Mouse (Mus musculus) R1 (cell line): ENCODE measurements at regions not wholly inside any gene's neighbourhood (a gene's known extent, or its start where the extent isn't known, plus 50 kb on each side); places are given as distances from the start of the nearest gene placed in this dataset.
"Not testable (repeated sequence)": the region's sequence is repeated elsewhere in the genome, so short reads cannot be mapped to it uniquely, and the experiment has no call there.

Experiments
- DNase-seq: peaks from one replicate; pipeline ENCODE4 v3.0.0-alpha.2; 2018; ENCODE audit warnings: low read depth, low spot score

DNA sequence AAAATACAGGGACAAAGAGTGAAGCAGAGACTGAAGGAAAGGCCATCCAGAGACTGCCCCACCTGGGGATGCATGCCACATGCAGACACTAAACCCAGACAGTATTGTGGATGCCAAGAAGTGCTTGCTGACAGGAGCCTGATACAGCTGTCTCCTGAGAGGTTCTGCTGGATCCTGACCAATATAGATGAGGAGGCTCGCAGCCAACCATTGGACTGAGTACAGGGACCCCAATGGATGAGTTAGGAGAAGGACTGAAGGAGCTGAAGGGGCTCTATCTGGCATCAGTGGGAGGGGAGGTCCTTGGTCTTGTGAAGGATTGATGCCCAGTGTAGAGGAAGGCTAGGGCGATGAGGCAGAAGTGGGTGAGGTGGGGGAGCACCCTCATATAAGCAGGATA lies 514.4 kb downstream of the Gja1 start:
- not testable (repeated sequence) for DNase-seq

DNA sequence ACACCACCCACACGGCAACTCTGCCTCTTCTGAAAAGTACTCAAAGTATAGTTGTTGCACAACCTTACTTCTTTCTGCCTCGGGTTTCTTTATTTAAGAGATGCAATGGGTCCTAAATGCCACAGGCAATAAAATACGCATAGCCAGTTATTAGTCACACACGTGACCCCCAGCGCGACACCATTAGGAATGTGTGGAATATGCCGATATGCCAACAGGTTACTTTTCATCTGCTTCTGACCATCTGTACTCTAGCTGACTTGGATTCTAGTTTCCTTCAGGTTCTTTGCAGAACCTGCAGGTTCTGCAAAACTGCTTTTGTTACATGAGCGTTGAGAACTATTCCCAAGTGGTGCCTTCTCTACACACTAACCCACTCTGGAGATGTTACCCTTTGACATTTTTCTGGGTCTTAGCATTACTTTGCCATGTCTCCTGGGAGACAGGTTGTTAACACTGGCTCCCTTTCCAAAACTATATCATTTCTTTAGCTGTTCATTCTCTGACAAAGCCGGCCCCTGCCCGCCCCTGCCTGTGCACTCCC lies 515.6 kb downstream of the Gja1 start:
- no peak for DNase-seq

DNA sequence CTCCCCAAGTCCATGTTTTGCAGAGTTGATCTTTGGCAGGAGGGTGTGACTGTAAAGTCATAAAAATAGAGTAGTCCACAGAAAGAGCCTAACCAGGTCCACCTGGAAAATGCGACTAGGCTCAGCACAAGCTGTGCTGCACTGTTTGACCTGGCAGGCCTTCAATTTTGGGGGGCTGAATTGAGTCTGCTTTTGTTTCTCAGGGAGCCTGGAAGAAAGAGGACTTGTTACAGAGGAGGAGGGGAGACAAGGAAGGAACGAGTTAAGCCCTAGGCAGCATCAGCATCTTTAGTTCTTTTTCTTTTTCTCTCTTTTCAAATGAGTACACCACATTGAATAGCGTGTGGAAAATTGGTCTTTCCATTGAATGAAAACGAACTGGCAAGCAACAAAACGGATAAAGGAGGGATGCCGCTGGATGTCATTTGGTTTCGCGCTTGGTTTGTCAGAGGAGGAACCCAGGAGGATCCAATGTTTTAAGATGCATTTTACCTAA lies 516.1 kb downstream of the Gja1 start:
- DNase-seq: no peak

DNA sequence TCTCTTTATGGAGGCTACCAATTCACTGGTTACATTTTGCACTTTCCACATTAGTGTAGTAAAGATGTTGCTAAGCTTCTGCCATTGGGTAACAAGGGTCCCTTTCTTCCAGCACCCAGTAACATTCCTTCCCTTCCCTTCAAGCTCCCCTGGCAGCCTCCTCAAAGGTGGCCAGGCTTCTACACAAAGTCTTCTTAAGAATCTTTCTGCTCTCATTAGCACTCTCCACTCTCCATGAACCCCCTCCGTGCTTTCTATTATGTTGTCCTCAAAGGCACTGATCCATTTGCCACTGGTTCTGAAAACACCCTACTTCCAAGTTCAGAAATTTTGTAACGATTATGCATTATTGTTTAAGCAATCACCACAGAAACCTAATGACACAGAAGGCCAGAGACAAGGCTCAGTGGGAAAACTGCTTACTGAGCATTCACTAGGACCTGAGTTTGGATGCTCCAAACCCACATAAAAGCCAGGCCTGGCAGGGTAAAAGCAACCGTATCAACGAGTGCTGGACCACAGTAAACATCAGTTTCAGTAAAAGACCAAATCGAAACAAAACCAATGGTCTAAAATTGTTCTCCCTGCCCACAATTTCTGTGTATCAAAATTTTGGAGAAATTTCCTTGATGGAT lies 522.6 kb downstream of the Gja1 start:
- no peak for DNase-seq

DNA sequence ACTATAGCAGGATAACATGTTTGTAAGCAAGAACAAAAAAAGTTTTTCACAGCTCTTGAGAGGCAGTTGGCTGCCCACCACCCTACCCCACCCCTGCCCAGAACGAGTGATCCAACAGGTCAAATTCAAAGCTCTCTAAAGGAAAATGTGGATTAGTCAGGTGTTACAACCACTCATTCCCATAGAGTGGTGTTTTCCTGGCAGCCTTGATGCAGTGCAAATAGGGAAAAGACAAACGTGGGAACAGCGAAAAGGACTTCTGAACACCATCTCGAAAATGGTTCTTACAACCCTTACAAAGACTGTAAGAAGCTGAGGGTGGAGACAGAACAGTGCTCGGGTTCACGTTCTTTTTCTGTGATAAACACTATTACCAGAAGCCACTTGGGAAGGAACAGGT lies 523.8 kb downstream of the Gja1 start:
- no peak for DNase-seq

DNA sequence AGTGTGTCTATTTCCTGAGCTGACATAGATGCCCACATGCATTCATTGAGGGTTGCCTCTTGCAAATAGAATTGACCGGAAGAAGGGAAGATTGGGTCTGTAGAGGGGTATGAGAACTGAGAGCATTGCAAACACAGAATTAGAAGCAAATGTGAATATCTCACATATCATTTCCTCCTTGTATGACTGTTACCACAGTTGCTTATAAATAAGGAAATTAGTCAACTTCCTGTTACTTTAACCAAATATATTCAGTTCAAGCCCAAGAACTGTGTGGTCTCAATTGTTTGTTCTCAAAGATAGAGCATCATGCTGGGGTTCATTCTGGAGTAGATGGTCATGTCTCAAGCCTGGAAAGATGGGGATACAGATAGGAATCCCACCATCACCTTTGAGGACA lies 535.6 kb downstream of the Gja1 start:
- DNase-seq: no peak

DNA sequence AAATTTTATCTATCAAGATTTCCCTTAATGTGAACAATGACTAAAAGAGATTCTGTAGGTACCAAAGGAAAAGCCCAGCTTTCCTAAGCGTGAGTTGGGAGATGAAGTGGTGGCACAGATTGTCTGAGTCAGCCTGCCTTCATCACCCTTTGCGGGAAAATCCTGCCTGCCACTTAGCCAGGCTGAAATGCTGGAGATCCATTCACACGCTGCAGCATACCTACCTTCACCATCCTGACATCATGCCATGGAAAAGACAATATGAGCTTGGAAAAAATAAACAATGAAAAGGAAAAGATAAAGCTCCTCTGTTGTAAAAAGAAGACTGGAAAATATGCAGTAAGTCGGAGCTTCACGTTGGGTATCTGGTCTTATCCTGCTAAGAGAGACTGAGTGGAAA lies 537.0 kb downstream of the Gja1 start:
- DNase-seq: no peak

DNA sequence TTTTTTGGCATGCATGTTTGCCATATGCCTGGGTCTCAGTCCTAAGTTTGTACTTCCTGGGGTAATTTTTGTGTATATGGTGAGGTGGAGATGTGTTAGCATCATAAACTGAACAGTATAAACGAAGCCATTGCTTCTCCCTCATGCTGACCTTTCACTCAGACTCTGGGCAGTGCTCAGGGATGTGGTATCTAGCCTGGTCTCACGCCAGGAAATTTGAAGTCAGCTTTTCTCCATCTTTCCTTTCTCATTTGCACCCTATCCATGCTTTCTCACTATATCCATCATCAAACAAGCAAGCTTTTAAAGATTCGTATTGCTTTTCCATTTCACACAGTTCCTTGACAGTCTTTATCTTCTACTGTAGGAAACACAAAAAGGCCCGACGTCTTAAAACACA lies 541.3 kb downstream of the Gja1 start:
- DNase-seq: no peak

DNA sequence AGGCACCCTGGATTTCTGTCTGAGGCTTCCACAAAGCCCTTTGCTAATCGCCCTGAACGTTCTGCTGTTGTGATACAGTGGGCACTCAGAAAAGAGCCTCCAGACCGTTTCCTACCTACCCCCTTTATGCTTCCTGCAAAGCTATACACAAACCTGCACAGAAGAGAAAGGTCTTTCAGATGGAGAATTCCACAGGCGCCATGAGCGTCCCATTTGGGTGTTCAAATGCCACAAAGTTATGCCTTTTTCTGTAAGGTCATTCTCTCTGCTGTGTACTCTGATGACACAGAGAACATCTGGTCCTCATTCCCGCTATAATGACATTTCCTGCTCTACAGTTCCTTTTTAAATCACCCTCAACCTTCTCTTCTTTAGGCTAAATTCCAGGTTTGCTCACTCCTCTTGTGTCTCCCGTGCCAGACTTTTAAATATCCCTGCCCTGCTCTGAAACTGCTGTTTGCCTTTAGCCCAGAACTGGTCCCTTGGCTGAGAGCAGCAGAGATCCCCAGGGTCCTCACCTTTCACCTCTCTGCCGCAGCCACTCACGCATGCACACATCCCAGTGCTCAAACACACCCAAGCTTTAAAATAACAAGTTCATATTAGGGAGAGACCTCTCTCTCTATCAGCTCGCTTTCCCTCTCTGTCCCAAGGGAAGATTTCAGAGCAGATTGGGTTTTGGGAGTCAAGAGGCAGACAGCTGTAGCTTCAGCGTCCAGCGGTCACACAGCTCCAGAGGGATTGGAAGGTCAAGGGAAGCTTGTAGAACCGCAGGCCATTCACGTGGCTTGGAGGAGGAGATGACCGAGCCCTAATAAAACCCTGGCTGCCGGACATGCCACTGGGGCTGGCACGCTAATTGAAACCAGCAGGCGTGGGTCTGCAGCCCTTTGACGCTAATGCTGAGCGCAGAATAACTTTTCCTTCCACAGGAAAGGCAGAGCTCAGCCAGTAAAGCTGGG lies 543.9 kb downstream of the Gja1 start:
- no peak for DNase-seq

DNA sequence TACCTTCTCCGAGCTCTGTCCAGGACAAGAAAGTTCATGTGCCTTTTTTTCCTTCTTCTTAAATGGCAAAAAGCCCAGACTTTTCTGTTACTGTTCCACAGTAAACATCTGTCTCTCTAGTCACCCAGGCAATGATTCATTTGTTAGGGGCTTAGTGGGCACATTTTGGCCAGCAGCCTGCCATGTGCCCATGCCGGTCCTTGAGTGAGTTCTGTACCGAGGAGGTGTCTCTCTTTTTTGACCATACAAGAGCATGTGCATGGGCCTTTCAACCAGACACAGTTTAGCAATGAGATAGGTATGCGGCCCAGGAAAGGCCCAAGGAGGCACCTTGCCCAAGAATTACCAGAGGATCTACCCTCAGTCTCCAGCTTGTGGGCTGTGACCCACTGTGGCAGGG lies 551.0 kb upstream of the Hsf2 start:
- DNase-seq: no peak

DNA sequence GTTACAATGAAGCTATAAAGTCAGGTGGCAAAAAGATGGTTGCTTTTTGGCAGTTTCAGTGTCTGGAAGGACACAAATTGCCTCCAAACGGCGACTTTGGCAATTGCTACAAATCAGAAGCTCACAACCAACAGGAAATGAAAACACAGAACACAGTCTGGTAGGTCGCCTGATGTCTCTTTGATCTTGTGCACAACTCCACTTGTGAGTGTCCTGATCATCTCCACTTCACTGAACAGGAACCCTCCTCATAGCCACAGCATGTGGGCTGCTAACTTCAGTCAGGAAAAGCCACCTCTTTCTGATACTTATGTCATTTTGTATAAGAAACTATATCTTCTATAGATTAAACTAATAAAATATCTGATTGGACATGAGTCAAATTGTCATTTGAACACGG lies 544.2 kb upstream of the Hsf2 start:
- no peak for DNase-seq

DNA sequence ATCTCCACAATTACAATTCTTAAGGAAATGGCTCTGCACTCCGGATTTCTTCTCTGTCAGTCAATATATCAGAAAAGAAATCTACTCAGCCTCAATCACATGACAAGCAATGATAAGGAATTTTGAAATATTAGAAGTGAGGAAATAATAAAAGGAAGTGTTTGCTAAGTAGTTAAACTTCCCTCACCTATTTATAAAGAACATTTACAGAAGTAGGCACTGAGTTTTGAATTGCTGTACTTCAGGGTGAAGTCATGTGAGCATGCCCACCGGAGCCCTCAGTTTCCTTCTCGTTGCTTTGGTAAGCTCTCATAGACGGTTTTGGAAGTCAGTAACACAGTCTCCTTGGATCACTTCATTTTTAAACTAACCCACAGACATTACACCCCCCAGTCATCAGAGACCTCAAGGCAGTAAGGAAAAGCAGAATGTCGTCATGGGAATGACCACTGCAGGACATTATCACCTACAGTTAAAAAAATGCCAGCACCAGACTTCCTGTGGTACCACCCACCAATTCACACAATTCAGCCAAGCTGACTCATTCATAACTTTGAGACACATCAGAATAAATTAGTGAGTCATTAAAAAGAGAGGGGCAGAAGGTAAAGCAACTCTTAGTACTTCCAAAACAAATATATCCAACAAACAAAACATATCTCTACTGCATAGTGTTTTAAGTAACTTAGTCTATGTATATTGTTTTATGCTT lies 541.6 kb upstream of the Hsf2 start:
- no peak for DNase-seq

DNA sequence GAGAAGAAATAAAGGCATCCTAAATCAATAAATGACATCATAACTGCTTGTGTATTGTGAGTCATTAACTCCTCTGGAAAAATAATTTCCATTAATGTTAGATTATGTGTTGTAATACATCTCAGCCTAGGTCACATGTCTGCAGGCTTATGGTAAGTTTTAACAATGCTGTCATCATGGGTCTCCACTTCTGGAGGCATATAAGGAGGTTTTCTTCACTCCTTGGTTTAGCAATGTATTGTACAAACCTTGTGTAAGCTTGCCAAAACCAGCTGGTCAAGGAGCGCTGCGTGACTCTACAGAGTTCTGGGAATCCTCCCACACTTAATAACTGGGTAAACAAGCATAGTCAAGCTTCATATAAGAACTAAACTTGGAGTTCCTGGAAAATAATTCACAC lies 529.5 kb upstream of the Hsf2 start:
- no peak for DNase-seq

DNA sequence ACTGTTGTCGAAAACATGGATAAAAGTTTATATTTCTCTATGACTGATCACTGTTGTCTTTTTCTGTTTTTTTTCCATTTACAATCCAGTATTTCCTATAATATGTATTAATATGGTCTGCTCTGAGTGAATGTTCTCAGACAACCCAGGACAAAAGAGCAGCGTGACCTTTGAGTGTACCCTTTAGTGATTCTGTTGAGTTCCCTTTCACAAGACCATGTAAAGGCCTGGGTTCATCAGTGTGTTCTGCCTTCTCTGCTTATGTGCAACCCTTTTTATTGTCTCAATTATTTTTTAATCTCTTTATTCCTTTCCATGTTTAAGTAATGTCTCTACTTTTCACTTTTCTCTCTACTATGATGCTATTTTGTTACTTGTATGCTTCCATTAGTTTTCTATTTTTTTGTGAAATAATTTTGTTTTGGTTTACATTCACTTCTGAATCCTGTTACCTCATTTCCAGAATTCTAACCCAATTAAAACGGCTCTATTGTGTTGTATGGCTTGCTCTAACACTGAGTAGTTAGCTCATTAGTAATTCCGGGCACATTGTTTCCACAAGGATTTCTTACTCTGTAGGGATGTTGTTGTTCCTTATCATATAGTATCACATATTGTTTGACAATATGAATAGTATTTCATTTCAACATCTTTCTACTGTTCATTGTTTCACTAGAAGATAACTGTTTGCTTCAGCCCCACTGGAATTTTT lies 523.9 kb upstream of the Hsf2 start:
- no peak for DNase-seq

DNA sequence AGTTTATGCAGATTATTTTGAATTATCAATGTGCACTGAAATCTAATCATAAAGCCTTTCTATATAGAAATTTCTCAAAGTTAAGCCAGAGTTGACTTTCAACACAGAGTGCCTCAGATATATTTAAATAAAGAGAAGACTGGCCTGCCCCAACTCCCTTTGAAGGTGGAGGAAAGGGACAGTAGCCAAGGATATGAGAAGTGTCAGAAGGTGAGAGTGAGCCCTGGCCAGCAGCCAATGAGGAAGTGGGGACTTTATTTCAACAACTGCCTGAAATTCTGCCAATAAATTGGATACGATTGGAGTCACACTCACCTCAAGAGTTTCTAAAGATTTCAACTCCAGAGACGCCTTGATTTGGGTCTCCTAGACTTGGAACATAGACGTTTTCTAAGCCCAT lies 523.0 kb upstream of the Hsf2 start:
- DNase-seq: no peak

DNA sequence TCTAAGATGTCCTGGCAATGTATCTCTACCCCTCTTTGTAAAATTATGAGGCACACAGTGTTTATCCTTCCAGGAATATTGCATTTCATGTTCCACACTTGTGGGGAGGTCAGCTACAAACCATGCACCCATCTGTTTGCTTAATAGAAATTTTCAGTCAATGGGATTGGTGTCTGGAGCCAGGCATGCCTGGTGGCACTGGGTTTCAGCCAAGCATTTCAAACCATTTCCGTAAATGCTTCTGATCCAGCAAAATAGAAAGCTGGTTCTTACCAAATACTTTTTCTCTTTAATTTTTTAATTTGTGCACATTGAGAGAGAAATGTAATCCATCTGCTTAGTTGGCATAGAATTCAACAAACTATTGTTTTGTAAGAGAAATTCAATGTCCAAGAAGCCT lies 517.3 kb upstream of the Hsf2 start:
- no peak for DNase-seq

DNA sequence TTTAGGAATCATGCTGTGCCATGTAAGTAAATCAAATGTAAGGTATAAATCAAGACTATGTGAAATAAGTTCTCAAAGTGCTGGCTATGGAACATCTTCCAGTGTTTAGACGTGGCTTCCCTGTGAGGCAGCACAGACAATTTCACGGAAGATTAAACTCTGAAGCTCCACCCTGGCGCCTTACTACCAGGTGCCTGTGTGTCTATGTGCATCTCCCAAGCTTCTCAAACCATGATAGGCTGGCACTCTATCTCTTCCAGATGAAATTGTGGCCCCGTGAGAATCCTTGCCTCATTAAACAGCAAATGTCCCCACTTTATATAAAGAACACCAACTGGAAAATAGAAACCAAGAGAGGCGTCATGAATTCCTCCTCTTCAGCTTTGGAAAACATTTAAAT lies 511.4 kb upstream of the Hsf2 start:
- no peak for DNase-seq

DNA sequence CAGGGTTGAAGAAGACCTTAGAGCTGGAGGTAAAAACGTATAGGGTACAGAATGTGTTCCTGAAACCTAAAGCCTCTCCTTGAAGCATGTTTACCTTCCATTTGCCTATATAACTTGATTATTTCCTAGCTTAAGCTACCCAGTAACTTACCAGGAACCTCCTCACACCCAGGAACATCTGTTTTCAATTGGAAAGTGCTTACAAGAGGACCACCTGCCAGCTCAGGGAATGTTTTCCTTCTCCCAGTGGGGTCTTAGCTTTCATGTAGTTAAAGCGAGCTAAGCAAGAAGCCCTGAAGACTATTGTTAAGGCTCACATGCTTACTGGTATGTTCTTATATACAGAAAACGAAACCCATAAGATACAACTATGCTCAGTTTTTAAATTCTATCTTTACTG lies 506.6 kb upstream of the Hsf2 start:
- DNase-seq: no peak

DNA sequence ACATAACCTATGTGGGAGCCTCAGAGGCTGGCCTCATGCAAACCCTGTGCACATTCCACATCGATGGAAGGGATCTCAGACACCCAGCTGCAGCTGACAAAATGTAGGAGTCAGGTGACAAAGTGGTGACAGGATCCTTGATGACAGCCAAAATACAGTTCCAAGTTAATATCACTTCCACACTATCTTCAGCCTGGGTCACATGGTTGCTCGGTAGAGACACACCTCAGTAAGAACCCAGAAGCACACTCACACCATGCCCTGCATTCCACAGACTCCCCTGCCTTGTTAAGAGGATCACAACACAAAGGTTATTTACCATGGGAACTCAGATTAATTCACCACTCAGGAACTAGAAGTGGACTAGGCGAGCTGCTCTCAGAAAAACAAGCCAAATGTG lies 505.4 kb upstream of the Hsf2 start:
- DNase-seq: no peak

DNA sequence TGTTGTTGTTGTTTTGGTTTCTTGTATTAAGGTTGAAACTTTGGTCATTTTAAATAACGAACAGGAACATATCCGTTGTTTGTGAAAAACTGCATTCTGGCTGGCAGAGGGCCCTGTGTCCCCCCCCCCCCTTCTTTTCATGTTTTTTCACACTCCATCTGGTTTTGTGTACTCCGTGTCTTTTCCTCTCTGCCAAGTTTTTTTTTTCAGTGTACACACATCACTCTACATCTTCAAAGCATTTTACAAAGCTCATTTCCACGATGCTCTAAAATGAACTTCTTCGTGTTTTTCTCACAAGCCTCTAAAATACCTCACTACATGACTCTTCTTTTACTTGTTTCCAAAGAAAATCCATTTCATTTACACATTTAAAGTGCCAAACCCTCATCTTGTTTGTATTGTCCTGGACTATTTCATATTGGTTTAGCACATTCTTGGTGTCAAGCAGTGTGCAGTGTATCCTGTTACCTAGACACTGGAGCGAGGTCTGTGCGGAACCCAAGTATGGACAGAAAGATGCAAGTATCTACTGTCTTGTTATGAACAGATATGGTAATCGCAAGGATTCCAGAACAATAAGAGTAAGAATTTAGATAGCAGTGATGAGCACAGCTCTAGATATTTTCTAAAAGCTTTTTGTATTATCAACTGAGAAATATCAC lies 503.5 kb upstream of the Hsf2 start:
- no peak for DNase-seq

DNA sequence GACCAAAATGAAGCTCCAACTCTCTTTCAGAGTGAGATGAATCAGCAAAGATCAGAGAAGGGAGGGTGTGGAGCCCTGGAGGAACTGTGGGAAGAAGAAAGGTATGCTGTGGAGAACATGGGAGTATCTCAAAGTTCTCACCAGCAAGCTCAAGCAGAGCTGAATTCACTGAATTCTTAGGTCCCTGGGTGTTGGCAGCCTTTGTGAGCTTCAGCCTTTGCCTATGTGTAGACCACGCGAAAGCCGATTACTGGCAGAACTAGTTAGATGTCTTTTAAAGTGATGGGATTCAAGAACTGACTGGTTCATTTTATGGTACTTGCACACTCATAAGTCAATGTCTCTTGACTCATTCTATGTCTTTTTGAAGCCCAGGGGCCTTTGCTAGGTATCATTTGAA lies 491.2 kb upstream of the Hsf2 start:
- no peak for DNase-seq
